Mouse (Mus musculus) T-helper 17 cell (primary cell): Measurements from ENCODE around the gene Kif22.

ENCODE experiments used
- in situ Hi-C, 2 experiments: fragments of 300-600 bp; cut with MboI, MseI; formaldehyde crosslinking; loops; 1 replicate in 1 of 2; 2 replicates in 1 of 2; pipeline ENCODE4 v1.15.1; 2025; ENCODE audit warnings: high pct_unique_total_duplicates in 2 of 2

Gene Kif22

GRCm38 (mm10) chr7:127031244-127031643 is 11.0 kb downstream of the Kif22 start:
- in situ Hi-C loops, result loop anchor here in 1 of 2 experiments (5.0 kb wide), 1 partner anchor 36 kb away; no protein-coding TSS in a partner anchor

GRCm38 (mm10) chr7:127030172-127030571 is 12.1 kb downstream of the Kif22 start:
- in situ Hi-C loops, result loop anchor here in 1 of 2 experiments (5.0 kb wide), 1 partner anchor 37 kb away; no protein-coding TSS in a partner anchor

DNA sequence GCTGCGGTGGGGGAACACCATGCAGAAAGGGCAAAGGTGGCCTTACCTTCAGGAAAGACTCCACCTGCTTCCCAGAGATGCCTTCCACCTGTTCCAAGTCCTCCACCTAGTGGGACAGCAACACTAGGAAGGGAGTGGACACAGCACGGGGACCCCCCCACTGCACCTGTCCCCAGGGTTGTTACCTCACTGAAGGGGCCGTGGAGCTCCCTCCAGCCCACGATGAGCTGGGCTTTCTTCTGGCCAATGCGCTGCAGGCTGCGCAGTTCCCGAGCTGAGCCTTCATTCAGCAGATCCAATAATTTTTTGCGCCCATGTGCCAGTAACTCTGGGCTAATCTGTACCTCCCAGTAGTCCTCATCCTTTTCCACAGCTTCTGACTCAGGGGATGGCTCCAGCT is 14.4 kb downstream of the Kif22 start:
- in situ Hi-C loops, result loop anchor here in 1 of 2 experiments (10.0 kb wide), 1 partner anchor 1423 kb away; the partner anchor contains the start of gene Il21r

GRCm38 (mm10) chr7:127026984-127027726 is 15.1 kb downstream of the Kif22 start, which contains the start of gene Maz:
Gene Maz (minus strand): TSS chr7:127027037.
- in situ Hi-C loops, result loop anchor here in 1 of 2 experiments (10.0 kb wide), 1 partner anchor 1422 kb away; the partner anchor contains the start of gene Il21r

- in situ Hi-C loops, result loop anchor here in 1 of 2 experiments (10.0 kb wide), 1 partner anchor 1422 kb away; the partner anchor contains the start of gene Il21r
These were observed 15.7 kb downstream of the Kif22 start for GRCm38 (mm10) chr7:127026616-127026983.

- in situ Hi-C loops, result loop anchor here in 1 of 2 experiments (10.0 kb wide), 1 partner anchor 1421 kb away; the partner anchor contains the start of gene Il21r
These were observed 16.1 kb downstream of the Kif22 start for GRCm38 (mm10) chr7:127026161-127026600.

DNA sequence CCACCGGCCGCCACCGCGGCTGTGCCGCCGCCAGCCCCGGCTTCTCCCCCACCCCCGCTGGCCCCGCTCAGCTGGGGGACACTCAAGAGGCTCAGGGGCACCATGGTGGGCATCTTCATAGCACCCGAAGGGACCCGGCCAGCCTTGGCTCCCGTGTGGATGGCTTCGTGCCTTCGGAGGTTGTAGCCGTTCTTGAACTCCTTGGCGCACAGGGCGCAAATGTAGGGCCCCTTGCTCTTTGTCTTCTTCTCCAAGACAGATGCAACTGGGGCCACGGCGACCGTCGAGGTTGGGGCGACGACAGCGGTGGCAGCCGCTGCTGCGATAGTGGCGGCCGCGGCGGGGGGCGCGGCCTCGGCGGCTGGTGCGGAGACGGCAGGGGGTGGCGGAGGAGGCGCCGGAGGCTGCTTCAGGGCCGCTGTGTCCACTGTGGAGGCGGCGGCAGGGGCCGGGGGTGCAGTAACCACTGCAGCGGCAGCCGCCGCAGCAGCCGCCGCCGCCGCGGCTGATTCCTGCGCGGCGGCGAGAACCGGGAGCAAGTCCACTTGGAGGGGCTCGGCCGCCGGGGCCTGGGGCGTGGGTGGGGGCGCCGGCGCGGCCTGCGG is 16.6 kb downstream of the Kif22 start:
- in situ Hi-C loops, result loop anchor here in 1 of 2 experiments (10.0 kb wide), 1 partner anchor 1421 kb away; the partner anchor contains the start of gene Il21r

DNA sequence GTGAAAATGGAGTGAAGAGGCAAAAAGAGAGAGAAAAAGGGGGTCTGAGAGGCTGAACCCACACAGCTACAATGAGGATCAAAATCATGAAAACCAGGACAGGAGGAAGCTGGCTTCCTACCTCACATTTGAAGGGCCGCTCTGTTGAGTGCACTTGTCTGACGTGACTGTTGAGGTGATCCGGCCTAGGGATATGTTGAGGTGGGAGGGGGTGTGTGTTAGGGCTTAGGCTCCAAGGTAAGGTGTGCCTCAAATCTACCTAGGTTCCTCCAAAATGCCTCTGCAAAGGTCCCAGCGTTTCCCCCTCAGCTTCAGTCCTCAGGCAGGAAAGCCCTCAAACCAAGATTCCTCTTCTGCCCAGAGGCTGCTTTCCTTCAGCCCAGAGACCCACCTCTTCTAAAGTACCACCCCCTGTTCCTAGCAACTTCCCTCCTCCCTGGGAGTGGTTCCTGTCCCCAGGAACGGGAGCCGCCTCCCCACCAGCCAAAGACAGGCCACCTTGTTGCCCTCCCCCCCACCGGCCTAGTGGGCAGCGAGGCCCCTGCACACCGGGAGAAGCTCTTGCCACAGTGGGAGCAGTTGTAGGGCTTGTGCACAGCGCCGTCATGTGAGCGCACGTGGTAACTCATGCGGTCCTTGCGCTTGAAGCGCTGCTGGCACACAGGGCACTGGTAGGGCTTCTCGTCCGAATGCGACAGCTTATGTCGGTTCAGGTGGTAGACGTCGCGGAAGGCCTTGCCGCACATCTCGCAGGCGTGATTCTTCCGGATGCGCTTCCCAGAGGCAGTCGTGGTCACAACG is 17.3 kb downstream of the Kif22 start:
- in situ Hi-C loops, result loop anchor here (5.0 to 10.0 kb wide), 3 partner anchors 67 to 1420 kb away; partner anchors contain the start of genes AI467606 (in 1 of the 2), Cd2bp2 (in 1 of the 2) and Il21r (in 1 of the 2)

DNA sequence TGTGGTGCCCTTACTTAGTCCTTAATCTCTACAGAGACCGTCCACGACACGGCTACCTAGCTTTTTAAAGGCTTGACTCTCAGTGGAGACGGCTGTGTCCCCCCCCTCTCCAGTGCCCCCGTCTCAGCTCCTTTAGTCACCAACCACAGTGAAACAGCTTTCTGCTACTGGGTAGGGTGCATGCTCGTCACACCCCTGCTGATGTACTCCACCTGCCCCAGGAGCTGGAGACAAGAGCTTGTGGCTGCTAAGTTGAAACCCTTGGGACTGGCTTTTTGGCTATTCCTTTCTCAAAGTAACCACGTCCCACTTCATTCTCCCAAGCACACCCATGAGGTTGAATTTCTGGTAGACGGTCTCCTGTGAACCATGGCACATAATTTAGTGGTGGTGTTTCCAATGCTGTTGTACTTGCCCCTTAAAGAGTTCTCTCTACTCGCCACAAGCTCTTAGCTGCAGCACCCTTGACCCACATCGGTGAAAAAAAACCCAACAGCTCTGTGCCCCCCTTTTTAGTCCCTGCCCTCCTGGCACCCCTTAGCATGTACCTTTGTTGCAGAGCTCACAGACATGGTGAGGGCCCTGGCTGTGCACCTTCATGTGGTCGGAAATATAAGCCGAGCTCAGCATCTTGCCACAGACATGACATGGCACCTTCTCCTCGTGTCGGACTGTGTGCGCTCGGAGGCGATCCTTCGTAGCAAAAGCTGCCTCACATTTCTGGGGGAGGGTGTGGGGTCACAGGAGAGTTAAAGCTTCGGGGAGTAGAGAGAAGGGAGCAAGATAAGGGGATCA is 18.2 kb downstream of the Kif22 start:
- in situ Hi-C loops, result loop anchor here (5.0 to 10.0 kb wide), 3 partner anchors 68 to 1419 kb away; partner anchors contain the start of genes AI467606 (in 1 of the 2), Cd2bp2 (in 1 of the 2) and Il21r (in 1 of the 2)

- in situ Hi-C loops, result loop anchor here (5.0 to 10.0 kb wide), 3 partner anchors 69 to 1418 kb away; partner anchors contain the start of genes AI467606 (in 1 of the 2), Cd2bp2 (in 1 of the 2) and Il21r (in 1 of the 2)
These were observed 19.0 kb downstream of the Kif22 start for GRCm38 (mm10) chr7:127023272-127023691.

GRCm38 (mm10) chr7:127022528-127023271 is 19.6 kb downstream of the Kif22 start:
- in situ Hi-C loops, result loop anchor here (5.0 to 10.0 kb wide), 3 partner anchors 70 to 1418 kb away; partner anchors contain the start of genes AI467606 (in 1 of the 2), Cd2bp2 (in 1 of the 2) and Il21r (in 1 of the 2)

DNA sequence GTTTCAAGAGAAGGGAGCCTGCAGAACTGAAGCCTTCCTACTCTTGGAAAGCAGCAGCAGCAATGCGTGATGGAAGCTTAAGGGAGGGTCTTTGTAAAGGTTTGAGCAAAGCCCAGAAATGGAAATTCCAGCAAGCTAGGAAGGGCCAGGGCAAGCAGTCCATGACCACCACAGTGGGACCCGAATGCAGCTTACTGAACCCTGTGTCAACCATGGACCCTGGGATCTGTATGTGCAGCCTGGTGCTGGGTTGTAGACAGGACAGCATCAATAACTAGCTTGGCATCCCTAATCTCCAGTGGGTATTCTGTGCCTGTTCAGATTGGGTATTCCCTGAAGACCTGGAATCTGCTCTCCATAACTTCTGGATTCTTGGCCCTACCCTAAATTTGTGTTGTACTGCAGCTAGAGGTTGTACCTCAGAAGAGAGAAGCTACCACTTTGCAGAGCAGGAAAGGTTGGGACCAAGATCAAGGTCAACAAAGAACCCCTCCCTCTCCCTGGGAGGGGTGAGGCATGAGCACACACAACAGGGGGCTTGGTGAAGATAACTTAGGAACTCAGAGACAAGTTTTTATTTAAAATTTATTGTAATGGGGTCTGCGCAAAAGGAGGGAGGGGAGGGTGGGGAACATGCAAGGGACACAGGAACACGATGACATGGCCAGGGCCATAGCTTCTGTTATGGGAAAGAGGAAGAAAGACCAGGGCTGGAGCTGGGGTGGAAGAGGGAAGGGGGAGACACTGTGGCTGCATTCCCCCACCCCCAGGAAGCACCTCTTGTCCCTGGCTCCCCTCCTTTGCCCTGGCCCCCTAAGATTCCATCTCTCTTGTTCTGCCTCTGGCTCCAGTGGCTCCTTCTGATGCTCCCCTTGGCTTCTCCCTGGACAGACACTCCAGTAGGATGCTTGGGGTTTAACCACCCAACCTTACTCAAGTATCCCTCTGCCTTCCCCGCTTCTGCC is 20.4 kb downstream of the Kif22 start:
- in situ Hi-C loops, result loop anchor here (5.0 to 10.0 kb wide), 3 partner anchors 70 to 1417 kb away; partner anchors contain the start of genes AI467606 (in 1 of the 2), Cd2bp2 (in 1 of the 2) and Il21r (in 1 of the 2)

GRCm38 (mm10) chr7:127020901-127021562 is 21.2 kb downstream of the Kif22 start, which contains the start of the genes Gm42742 and Prrt2:
Gene Gm42742 (minus strand): TSS chr7:127021097.
Gene Prrt2 (minus strand): TSS chr7:127021211.
- in situ Hi-C loops, result loop anchor here (5.0 to 10.0 kb wide), 3 partner anchors 71 to 1416 kb away; partner anchors contain the start of genes AI467606 (in 1 of the 2), Cd2bp2 (in 1 of the 2) and Il21r (in 1 of the 2)

GRCm38 (mm10) chr7:127020491-127020890 is 21.8 kb downstream of the Kif22 start:
- in situ Hi-C loops, result loop anchor here (5.0 to 10.0 kb wide), 3 partner anchors 72 to 1416 kb away; partner anchors contain the start of genes AI467606 (in 1 of the 2), Cd2bp2 (in 1 of the 2) and Il21r (in 1 of the 2)

- in situ Hi-C loops, result loop anchor here (5.0 to 10.0 kb wide), 3 partner anchors 72 to 1415 kb away; partner anchors contain the start of genes AI467606 (in 1 of the 2), Cd2bp2 (in 1 of the 2) and Il21r (in 1 of the 2)
These were observed 22.2 kb downstream of the Kif22 start for GRCm38 (mm10) chr7:127020031-127020430.

DNA sequence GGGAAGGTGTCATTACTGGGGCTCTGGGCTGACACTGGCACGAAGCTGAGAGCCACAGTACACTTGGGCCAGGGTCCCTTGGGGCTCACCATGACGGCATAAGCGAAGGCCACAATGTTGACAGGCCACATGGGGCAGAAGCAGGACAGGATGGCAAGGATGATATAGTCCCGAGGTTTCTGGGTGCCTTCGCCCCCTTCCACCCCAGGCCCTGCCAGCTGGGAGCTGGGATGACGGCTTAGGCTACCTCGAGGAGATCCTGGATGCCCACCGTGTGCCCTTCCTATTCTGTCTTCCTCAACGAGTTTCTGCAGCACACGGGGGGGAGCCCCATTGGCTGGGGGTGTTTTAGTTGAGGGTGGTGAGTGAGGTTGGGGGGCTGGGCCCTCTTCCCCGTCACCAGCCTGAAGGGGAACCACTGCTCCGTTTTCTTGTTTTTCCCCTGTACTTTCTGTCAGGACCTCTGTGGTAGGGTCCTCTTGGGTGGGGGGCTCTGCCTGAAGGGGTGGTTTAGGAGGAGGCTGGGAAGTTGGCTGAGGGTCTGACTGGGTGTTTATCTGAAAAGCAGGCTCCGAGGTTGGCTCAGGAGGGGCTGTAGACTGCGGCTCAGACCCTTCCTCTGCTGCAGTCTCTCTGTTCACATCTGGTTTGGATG is 22.8 kb downstream of the Kif22 start:
- in situ Hi-C loops, result no loop called here
